Mouse (Mus musculus) forebrain, embryonic 12.5 days (tissue): ENCODE data around the gene Chit1. TPM values are rescaled to one million over a fixed set of nuclear protein-coding genes. Genes with fewer than 3 reads are reported as not detected.

Experiments
- ATAC-seq: fragments of 200-750 bp; cut with Nextera tagmentation; 2 replicates; pipeline ENCODE4 v1.8.0; 2017; ENCODE audit warnings: moderate TSS enrichment; ENCODE audit not compliant: low FRiP score
- H3K27ac ChIP-seq: fragments of 300-500 bp; sonication (generic); 2 replicates; pipeline ENCODE4 v1.5.1; 2016; ENCODE audit warnings: mild to moderate bottlenecking
- H3K27me3 ChIP-seq: fragments of 300-500 bp; sonication (generic); 2 replicates; pipeline ENCODE4 v1.6.1; 2016; ENCODE audit warnings: mild to moderate bottlenecking
- H3K36me3 ChIP-seq: fragments of 300-500 bp; sonication (generic); replicated peaks from 2 replicates; pipeline ENCODE4 v1.6.1; 2016; ENCODE audit warnings: mild to moderate bottlenecking
- H3K4me1 ChIP-seq: fragments of 300-500 bp; sonication (generic); 2 replicates; pipeline ENCODE4 v1.6.1; 2016
- H3K4me2 ChIP-seq: fragments of 300-500 bp; sonication (generic); 2 replicates; pipeline ENCODE4 v1.6.1; 2016; ENCODE audit warnings: mild to moderate bottlenecking, moderate library complexity
- H3K4me3 ChIP-seq: fragments of 300-500 bp; sonication (generic); replicated peaks from 2 replicates; pipeline ENCODE4 v1.5.1; 2016; ENCODE audit warnings: mild to moderate bottlenecking
- H3K9ac ChIP-seq: fragments of 300-500 bp; sonication (generic); 2 replicates; pipeline ENCODE4 v1.6.1; 2016; ENCODE audit warnings: mild to moderate bottlenecking
- H3K9me3 ChIP-seq: fragments of 300-500 bp; sonication (generic); 2 replicates; pipeline ENCODE4 v1.6.1; 2016
- WGBS: fragments of 180-500 bp; shearing (Covaris S2); methylation state at CpG from one replicate; pipeline ENCODE4 v1.1.7; 2016; 5-methylcytosine and 5-hydroxymethylcytosine counted together
- polyA plus RNA-seq: library from polyadenylated mRNA; unstranded; fragments of >200 nt; fragmentation: Nextera tagmentation; extraction: Ambion mirVana; gene quantifications from 2 replicates; pipeline ENCODE4 v1.2.1, GENCODE M21; 2016

The Chit1 gene
- polyA plus RNA-seq, 1 experiment from 2014 or later = not detected

DNA sequence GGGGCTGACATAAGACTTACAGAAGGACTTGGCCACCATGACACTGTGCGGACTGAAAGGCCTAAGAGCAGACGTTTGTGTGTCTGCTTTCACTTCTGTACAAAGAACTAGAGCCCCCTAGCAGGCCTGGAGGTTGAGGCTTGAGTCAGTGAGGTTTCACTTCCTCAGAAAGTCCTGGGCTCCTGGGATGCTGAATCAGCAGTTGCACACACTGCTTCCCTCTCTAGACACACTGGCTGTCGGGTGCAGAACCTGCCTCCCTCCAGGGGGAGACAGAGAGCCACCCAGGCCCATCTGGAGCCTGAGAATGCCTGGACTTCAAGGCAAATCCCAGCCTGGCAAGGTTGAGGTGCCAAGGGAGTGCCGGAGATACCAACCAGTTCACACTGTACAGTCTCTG lies 85.3 kb downstream of the Chit1 start:
- Histone ChIP-seq H3K4me3 (no peak overlapping the region), H3K9me3 (no peaks in the 10 kb centered on the region), H3K27ac (no peak overlapping the region), H3K27me3 (no peaks in the 10 kb centered on the region), H3K4me2 (no peak overlapping the region), H3K9ac (no peak overlapping the region), H3K36me3 (no peaks in the 10 kb centered on the region), H3K4me1 (peaks cover 14% of the 10 kb centered on the region)
- 76% methylated on average over 4 of the region's 4 CpGs for WGBS
- ATAC-seq = no peak

DNA sequence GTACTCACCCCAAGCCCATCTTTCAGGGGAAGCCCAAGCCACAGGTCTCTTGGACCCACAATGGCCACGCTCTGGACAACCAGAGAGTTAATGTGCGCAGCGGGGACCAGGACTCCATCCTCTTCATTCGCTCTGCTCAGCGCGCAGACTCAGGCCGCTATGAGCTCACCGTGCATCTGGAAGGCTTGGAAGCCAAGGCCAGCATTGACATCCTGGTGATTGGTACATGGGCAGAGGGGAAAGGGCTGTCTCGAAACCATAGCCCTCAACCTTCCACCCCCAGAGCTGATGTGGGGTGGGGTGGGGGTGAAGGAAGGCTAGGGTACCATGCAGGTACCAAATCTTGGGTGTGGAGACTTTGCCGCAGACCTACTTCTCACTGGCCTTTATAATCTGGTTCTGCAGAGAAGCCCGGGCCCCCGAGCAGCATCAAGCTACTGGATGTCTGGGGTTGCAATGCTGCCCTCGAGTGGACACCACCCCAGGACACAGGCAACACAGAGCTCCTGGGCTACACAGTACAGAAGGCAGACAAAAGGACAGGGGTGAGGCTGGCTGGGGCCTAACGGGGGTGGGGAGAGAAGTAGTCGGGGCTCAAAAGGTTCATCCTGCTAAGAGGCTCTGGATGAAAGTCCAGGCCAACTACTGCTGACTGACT lies 86.4 kb downstream of the Chit1 start:
- no peak overlapping the region for H3K4me3 ChIP-seq
- H3K9me3 ChIP-seq = no peaks in the 10 kb centered on the region
- no peak overlapping the region for H3K4me2 ChIP-seq
- peaks cover 14% of the 10 kb centered on the region for H3K4me1 ChIP-seq
- WGBS = 76% methylated on average over 15 of the region's 15 CpGs
- no peak overlapping the region for H3K27ac ChIP-seq
- H3K36me3 ChIP-seq = no peaks in the 10 kb centered on the region
- no peak overlapping the region for H3K9ac ChIP-seq
- H3K27me3 ChIP-seq = no peaks in the 10 kb centered on the region
- no peak for ATAC-seq

GRCm38 (mm10) chr1:134198197-134198995 lies 87.4 kb downstream of the Chit1 start:
- Histone ChIP-seq H3K9ac (no peak overlapping the region), H3K9me3 (no peaks in the 10 kb centered on the region), H3K27ac (no peak overlapping the region), H3K4me1 (peaks cover 12% of the 10 kb centered on the region), H3K4me2 (no peak overlapping the region), H3K4me3 (no peak overlapping the region), H3K36me3 (no peaks in the 10 kb centered on the region), H3K27me3 (no peaks in the 10 kb centered on the region)
- WGBS = 84% methylated on average over 12 of the region's 12 CpGs
- ATAC-seq = no peak

DNA sequence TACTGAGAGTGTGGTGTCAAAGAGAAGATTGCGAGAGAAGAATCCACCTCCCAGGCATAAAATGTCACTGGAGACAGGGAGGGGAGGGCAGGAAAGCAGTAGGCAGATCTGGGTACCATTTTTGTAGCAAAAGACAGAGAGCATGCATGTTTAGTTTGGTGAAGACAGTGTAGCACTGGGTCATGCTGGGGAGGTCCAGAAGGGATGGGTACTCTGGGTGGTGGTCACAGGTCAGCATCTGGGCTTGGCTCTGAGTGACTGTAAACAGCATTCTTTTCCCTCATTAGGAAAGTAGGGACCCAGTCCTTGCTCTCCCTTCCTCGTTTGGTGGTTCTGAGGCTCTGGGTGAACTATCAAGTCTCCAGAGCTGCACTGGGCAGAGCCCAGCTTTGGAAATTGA lies 89.4 kb downstream of the Chit1 start:
- H3K9me3 ChIP-seq = no peaks in the 10 kb centered on the region
- H3K4me1 ChIP-seq = peaks cover 9% of the 10 kb centered on the region
- no peak overlapping the region for H3K4me3 ChIP-seq
- no peak overlapping the region for H3K9ac ChIP-seq
- 76% methylated on average over 2 of the region's 2 CpGs for WGBS
- ATAC-seq = no peak
- no peak overlapping the region for H3K4me2 ChIP-seq
- H3K27ac ChIP-seq = no peak overlapping the region
- H3K36me3 ChIP-seq = no peaks in the 10 kb centered on the region
- no peaks in the 10 kb centered on the region for H3K27me3 ChIP-seq

Other genes starting within 250 kb of the Chit1 start
- 2.6 and 3.2 TPM in 2 replicates for gene Optc, start 203.2 kb upstream of the Chit1 start, polyA plus RNA-seq
- 2.0 and 2.1 TPM in 2 replicates for gene Prelp, start 189.8 kb upstream of the Chit1 start, polyA plus RNA-seq
- 2.2 and 3.3 TPM in 2 replicates for gene Fmod, start 74.0 kb upstream of the Chit1 start, polyA plus RNA-seq
- gene Btg2, start 32.1 kb upstream of the Chit1 start, polyA plus RNA-seq = 128 and 135 TPM in 2 replicates
- 1.9 and 2.5 TPM in 2 replicates for gene Chil1, start 70.9 kb downstream of the Chit1 start, polyA plus RNA-seq
- gene Mybph, start 82.2 kb downstream of the Chit1 start, polyA plus RNA-seq = 0.15 and 0.34 TPM in 2 replicates
- 1.4 and 1.8 TPM in 2 replicates for gene Adora1, start 124.2 kb downstream of the Chit1 start, polyA plus RNA-seq
- gene Myog, start 178.7 kb downstream of the Chit1 start, polyA plus RNA-seq = 1.2 TPM in 1 of 2 replicates, not detected in the other
- 3.1 and 3.2 TPM in 2 replicates for gene Ppfia4, start 221.7 kb downstream of the Chit1 start, polyA plus RNA-seq